Mouse (Mus musculus) stomach, embryonic 14.5 days (tissue): ENCODE data around the gene Cers2. TPM values are rescaled to one million over a fixed set of nuclear protein-coding genes. Genes with fewer than 3 reads are reported as not detected.
A peak's percentile ranks its signal among the peaks of the same experiment; 100 is the strongest.

ENCODE experiments used
- ATAC-seq: fragments of 200-750 bp; cut with Nextera tagmentation; 2 replicates; pipeline ENCODE4 v1.8.0; 2017; ENCODE audit warnings: low read depth, moderate TSS enrichment; ENCODE audit not compliant: insufficient number of reproducible peaks, insufficient read depth, low FRiP score
- H3K27ac ChIP-seq: fragments of 300-500 bp; sonication (generic); 2 replicates; pipeline ENCODE4 v1.5.1; 2014; ENCODE audit warnings: mild to moderate bottlenecking, low read length, moderate library complexity, mixed read lengths
- H3K27me3 ChIP-seq: fragments of 300-500 bp; sonication (generic); 2 replicates; pipeline ENCODE4 v1.6.1; 2014; ENCODE audit warnings: low read length, control low read depth, mixed read lengths; ENCODE audit not compliant: control insufficient read depth, insufficient read depth
- H3K36me3 ChIP-seq: fragments of 300-500 bp; sonication (generic); 2 replicates; pipeline ENCODE4 v1.6.1; 2014; ENCODE audit warnings: mild to moderate bottlenecking, control low read depth, low read length, moderate library complexity, mixed read lengths; ENCODE audit not compliant: control insufficient read depth, insufficient read depth
- H3K4me1 ChIP-seq: fragments of 300-500 bp; sonication (generic); 2 replicates; pipeline ENCODE4 v1.6.1; 2014; ENCODE audit warnings: low read length, control low read depth, mixed read lengths; ENCODE audit not compliant: control insufficient read depth, insufficient read depth
- H3K4me2 ChIP-seq: fragments of 300-500 bp; sonication (generic); replicated peaks from 2 replicates; pipeline ENCODE4 v1.6.1; 2014; ENCODE audit warnings: low read depth, low read length, control low read depth
- H3K4me3 ChIP-seq: fragments of 300-500 bp; sonication (generic); 2 replicates; pipeline ENCODE4 v1.5.1; 2014; ENCODE audit warnings: low read depth, low read length, control low read depth
- H3K9ac ChIP-seq: fragments of 300-500 bp; sonication (generic); replicated peaks from 2 replicates; pipeline ENCODE4 v1.6.1; 2014; ENCODE audit warnings: low read depth, mild to moderate bottlenecking, control low read depth, low read length, moderate library complexity, mixed read lengths
- H3K9me3 ChIP-seq: fragments of 300-500 bp; sonication (generic); 2 replicates; pipeline ENCODE4 v1.6.1; 2016; ENCODE audit warnings: low read depth, low read length, control low read depth; ENCODE audit not compliant: control insufficient read depth
- WGBS: fragments of 180-500 bp; shearing (Covaris S2); extraction: QIAGEN DNeasy Blood & Tissue Kit; methylation state at CpG from one replicate; pipeline ENCODE4 v1.1.7; 2014; 5-methylcytosine and 5-hydroxymethylcytosine counted together
- polyA plus RNA-seq: library from polyadenylated mRNA; unstranded; fragments of >200 nt; fragmentation: Nextera tagmentation; extraction: Ambion mirVana; gene quantifications from 2 replicates; pipeline ENCODE4 v1.2.1, GENCODE M21; 2014

Gene Cers2
- polyA plus RNA-seq, 1 experiment from 2014 or later: 146 TPM

DNA sequence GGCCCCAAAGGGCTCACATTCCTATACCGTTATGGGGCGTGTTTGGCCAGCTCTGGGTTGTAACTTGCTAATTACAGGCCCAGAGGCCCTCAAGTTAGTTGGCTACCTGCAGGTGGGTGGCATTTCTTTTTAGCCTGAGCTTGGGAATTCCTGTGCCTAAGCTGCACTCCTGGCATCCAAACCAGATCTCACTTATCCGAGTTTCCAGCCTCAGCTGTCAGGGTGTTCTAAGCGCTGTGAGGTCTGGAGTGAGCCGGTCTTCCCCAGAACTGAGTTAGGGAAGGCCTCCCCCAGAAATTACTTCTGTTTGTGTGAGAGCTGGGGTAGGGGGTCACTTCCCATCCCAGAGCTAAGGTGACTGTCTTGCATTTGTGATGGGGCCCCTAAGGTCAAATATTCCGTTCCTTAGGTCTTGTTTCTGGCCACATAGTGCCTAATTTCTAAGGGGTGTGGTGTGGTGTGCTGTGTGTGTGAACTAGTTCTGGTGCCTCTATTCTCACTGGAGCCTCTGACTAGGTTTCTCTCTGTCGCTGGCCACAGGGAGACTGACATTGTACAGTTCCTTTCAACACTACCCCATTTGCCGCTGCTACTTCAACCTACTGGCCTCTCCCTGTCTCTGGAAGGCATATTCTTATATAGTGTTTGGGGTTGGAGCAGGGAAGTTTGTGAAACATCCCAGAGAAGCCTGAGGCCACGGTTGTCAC lies 1.4 kb downstream of the Cers2 start:
- H3K4me3 ChIP-seq: peak overlapping the region; percentile 94
- peak overlapping the region; percentile 90 for H3K4me2 ChIP-seq
- peak overlapping the region; percentile 97 for H3K9ac ChIP-seq
- H3K27ac ChIP-seq: peak overlapping the region; percentile 92
- no peaks in the 10 kb centered on the region for H3K27me3 ChIP-seq
- 15% methylated on average over 9 of the region's 9 CpGs for WGBS
- no peaks in the 10 kb centered on the region for H3K9me3 ChIP-seq
- ATAC-seq: no peak
- H3K4me1 ChIP-seq: peaks cover 18% of the 10 kb centered on the region
- H3K36me3 ChIP-seq: peaks cover 17% of the 10 kb centered on the region; the same call in 1 of the 2 replicates

- Histone ChIP-seq H3K27ac (no peak overlapping the region), H3K27me3 (no peaks in the 10 kb centered on the region), H3K9me3 (no peaks in the 10 kb centered on the region), H3K4me3 (no peak overlapping the region), H3K4me1 (peaks cover 18% of the 10 kb centered on the region), H3K9ac (no peak overlapping the region), H3K4me2 (peak overlapping the region; percentile 8; the same call in 1 of the 2 replicates), H3K36me3 (peaks cover 32% of the 10 kb centered on the region)
- no peak for ATAC-seq
- WGBS: 17% methylated on average over 12 of the region's 12 CpGs
Measured at GRCm38 (mm10) chr3:95317414-95318080, 3.0 kb downstream of the Cers2 start.

- Histone ChIP-seq H3K4me1 (peaks cover 18% of the 10 kb centered on the region), H3K4me3 (no peak overlapping the region), H3K4me2 (no peak overlapping the region), H3K9ac (no peak overlapping the region), H3K27me3 (no peaks in the 10 kb centered on the region), H3K9me3 (no peaks in the 10 kb centered on the region), H3K36me3 (peaks cover 42% of the 10 kb centered on the region), H3K27ac (no peak overlapping the region)
- 40% methylated on average over 6 of the region's 6 CpGs for WGBS
- ATAC-seq: no peak
Measured at GRCm38 (mm10) chr3:95318548-95318947, 4.0 kb downstream of the Cers2 start.

DNA sequence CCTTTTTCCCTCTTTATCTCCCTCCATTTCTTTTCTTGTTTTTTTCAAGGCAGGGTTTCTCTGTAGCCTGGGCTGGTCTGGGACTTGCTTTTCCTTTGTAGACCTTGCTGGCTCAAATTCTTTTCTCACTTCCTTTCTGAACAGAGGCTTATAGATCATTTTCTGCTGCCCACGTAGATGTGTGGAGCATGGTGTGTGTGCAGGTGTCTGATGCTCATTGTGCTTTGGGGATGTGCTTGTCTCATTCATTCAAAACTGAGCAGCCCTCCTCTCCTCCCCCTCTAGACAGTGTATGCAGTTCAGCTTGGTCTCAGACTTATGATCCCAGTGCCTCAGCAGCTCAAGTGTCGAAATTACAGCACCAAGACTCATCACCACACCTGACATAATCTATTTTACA lies 4.5 kb downstream of the Cers2 start:
- Histone ChIP-seq H3K27me3 (no peaks in the 10 kb centered on the region), H3K9ac (no peak overlapping the region), H3K9me3 (no peaks in the 10 kb centered on the region), H3K4me2 (no peak overlapping the region), H3K36me3 (peaks cover 48% of the 10 kb centered on the region), H3K4me1 (peaks cover 18% of the 10 kb centered on the region), H3K4me3 (no peak overlapping the region), H3K27ac (no peak overlapping the region)
- WGBS: 52% methylated on average over 2 of the region's 2 CpGs
- no peak for ATAC-seq

DNA sequence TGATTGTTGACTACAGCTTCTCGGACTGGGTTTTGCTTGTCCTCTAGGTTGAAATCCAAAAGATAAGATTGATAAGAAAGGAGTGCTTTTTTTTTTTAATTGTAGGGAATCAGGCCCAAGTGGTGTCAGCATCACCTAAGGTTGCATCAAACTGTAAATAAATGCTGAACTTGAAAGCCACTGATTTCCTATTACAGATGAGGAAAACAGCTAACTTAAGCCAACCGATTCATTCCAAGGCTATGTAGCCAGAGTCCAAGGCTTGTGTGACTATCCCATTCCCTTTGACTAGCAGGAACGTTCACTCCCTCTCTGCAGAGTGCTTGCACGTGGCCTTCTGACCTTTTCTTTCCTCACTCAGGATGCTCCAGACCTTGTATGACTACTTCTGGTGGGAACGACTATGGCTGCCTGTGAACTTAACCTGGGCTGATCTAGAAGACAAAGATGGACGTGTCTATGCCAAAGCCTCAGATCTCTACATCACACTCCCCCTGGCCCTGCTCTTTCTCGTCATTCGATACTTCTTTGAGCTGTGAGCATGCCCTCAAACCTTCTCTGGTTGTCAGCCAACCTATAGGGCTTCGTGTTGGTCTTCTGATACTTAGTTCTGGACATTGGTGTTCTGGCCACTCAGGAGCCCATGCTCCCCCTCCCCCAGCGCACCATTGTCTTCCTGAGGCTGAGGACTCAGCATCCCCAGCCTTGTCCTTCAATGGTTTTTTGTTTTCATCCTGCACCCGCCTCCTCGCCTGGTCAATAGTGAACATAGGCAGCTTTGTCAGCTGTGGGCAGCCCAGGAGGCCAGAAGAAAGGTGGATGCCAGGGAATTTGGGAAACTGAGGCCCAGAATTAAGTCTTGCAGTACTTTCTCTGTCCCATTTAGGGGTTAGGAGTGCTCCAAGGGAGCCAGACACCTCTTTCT lies 5.4 kb downstream of the Cers2 start:
- Histone ChIP-seq H3K4me3 (no peak overlapping the region), H3K27ac (no peak overlapping the region), H3K9ac (no peak overlapping the region), H3K27me3 (no peaks in the 10 kb centered on the region), H3K9me3 (no peaks in the 10 kb centered on the region), H3K36me3 (peaks cover 57% of the 10 kb centered on the region), H3K4me2 (no peak overlapping the region), H3K4me1 (peaks cover 18% of the 10 kb centered on the region)
- 66% methylated on average over 12 of the region's 12 CpGs for WGBS
- no peak for ATAC-seq

DNA sequence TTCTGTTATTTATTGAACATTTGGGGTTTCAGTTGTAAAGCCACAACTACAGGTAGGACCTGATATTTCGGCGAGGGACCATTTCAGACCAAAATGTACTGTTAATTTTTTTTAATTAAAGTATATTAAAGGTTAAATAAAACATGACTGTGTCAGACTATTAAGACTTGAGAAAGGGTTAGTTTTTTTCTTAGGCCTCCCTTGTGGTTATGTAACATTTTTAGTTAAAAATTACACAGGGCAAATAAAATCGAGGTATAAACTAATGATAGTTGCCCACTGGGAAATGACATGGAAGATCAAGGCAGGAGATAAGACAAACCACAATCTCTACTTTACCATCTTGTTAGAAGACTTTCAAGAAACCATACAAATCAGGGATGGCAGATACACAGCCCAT lies 8.8 kb downstream of the Cers2 start:
- Histone ChIP-seq H3K4me2 (no peak overlapping the region), H3K4me1 (no peaks in the 10 kb centered on the region), H3K9me3 (no peaks in the 10 kb centered on the region), H3K4me3 (no peak overlapping the region), H3K9ac (no peak overlapping the region), H3K36me3 (peaks cover 87% of the 10 kb centered on the region), H3K27ac (no peak overlapping the region), H3K27me3 (no peaks in the 10 kb centered on the region)
- 93% methylated on average over 3 of the region's 3 CpGs for WGBS
- no peak for ATAC-seq

DNA sequence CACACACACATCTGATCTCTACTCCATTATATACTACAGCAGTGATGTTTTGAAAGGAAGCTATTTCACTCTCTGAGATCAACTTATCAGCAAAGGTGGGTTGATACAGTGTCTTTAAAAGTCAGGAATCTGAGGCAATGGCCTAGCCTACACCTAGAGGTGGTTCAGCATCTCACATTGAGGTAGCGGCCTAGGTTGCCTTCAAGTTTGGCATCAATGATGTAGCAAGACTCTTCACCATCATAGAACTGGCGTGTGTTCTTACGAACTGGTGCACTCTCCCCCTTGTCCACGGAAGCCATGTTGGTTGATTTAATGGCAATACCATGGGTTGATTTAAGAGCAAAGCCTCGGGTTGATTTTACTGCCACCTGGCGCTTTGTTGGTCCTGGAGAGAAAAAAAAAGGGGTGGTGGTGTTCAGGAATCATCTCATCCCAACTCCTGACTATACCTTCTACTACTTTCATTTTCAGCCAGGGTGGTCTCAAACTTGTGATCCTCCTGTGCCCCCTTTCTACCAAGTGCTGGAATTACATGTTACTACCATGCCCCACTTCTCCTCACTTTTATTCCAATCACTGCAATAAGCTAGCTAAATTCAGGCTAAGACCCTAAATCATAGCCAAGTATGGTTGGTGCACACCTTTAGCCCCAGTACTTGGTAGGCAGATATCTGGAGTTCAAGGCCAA lies 10.0 kb downstream of the Cers2 start:
- Histone ChIP-seq H3K4me3 (no peak overlapping the region), H3K27me3 (no peaks in the 10 kb centered on the region), H3K4me2 (no peak overlapping the region), H3K4me1 (no peaks in the 10 kb centered on the region), H3K36me3 (peaks cover 92% of the 10 kb centered on the region), H3K9me3 (no peaks in the 10 kb centered on the region), H3K27ac (no peak overlapping the region), H3K9ac (no peak overlapping the region)
- WGBS: 95% methylated on average over 6 of the region's 6 CpGs
- 0 out of 2 replicates have a peak, but pooled peaks have one; percentile 28 for ATAC-seq
